Mouse (Mus musculus) G1E (cell line): ENCODE results near the gene Ube2g1. TPM values are rescaled to one million over a fixed set of nuclear protein-coding genes. Genes with fewer than 3 reads are reported as not detected.

Source experiments
- ATAC-seq: 2 replicates; pipeline ENCODE4 v1.8.0; 2016; ENCODE audit warnings: mild to moderate bottlenecking; ENCODE audit not compliant: insufficient number of reproducible peaks, poor library complexity, low FRiP score, severe bottlenecking; ENCODE audit errors: extremely low read depth
- DNase-seq: peaks from one replicate; pipeline ENCODE4 v3.0.0; 2012; ENCODE audit warnings: low spot score
- H3K27me3 ChIP-seq: 2 replicates; pipeline ENCODE4 v1.6.1; 2012; ENCODE audit warnings: mild to moderate bottlenecking, low read length, inconsistent platforms; ENCODE audit not compliant: insufficient read depth
- H3K36me3 ChIP-seq: replicated peaks from 2 replicates; pipeline ENCODE3; 2012; ENCODE audit warnings: mild to moderate bottlenecking, inconsistent platforms
- H3K4me1 ChIP-seq: 2 replicates; pipeline ENCODE4 v1.6.1; 2012; ENCODE audit warnings: low read depth, low read length, inconsistent platforms, mixed read lengths; ENCODE audit not compliant: insufficient read depth
- H3K4me3 ChIP-seq: 2 replicates; pipeline ENCODE4 v1.5.1; 2012; ENCODE audit warnings: low read depth, mild to moderate bottlenecking, inconsistent platforms, low read length, moderate library complexity, mixed read lengths
- H3K9me3 ChIP-seq: replicated peaks from 2 replicates; pipeline ENCODE4 v1.6.1; 2012; ENCODE audit warnings: inconsistent platforms
- CTCF ChIP-seq: IDR thresholded peaks from 2 replicates; pipeline ENCODE4 v1.5.1; 2012; ENCODE audit warnings: low read depth, low read length, inconsistent platforms, mixed read lengths
- GATA1 ChIP-seq: IDR thresholded peaks from 2 replicates; pipeline ENCODE4 v1.6.1; 2012; ENCODE audit warnings: borderline replicate concordance, low read length, inconsistent platforms, mixed read lengths
- GATA2 ChIP-seq: IDR thresholded peaks from 2 replicates; pipeline ENCODE4 v1.6.1; 2012; ENCODE audit warnings: low read depth, low read length, inconsistent platforms, borderline replicate concordance
- POLR2AphosphoS5 ChIP-seq: IDR thresholded peaks from 2 replicates; pipeline ENCODE4 v1.6.1; 2012; ENCODE audit warnings: low read depth, low read length, inconsistent platforms; ENCODE audit not compliant: insufficient replicate concordance
- TAL1 ChIP-seq: conservative IDR thresholded peaks from 2 replicates; pipeline ENCODE4 v1.6.1; 2012; ENCODE audit warnings: low read depth, low read length, inconsistent platforms, mixed read lengths
- polyA plus RNA-seq: library from polyadenylated mRNA; stranded (reverse); fragments of >175 nt; gene quantifications from 2 replicates; pipeline ENCODE4 v1.2.3, GENCODE M21; 2012
- total RNA-seq, 2 experiments: library from RNA; stranded (forward) in 1 of 2; stranded (reverse) in 1 of 2; fragments of 200-1000 nt in 1 of 2; fragments of >200 nt in 1 of 2; fragmentation: Nextera tagmentation in 1 of 2; gene quantifications; 2 replicates each; pipeline ENCODE4 v1.2.3; 2014 to 2017

Ube2g1 gene
- total and polyA plus RNA-seq, 3 experiments: 32.2 to 98.9 (median 60.1) TPM

DNA sequence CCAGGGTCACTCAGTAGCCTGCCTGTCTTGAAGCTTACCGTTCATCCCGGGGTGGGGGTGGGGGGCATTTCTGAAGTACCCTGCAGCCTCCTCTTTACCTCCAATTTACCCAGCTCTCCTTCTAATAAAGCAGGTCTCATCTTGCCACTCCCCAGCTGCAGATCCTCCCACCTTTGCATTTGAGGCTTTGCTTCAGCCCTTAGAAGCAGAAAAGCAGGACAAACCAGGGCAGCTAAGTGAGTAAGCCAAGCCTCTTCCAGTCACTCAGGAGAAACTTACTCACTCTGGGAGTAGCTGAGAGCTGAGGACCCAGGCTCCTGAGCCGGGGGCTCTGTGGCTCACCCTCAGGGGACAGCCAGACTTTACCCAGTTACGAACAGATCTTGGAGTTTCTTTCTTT is 28.6 kb upstream of the Ube2g1 start:
- Histone ChIP-seq H3K9me3 (no peaks in the 10 kb centered on the region), H3K4me3 (no peak overlapping the region), H3K36me3 (no peaks in the 10 kb centered on the region), H3K27me3 (peaks cover 37% of the 10 kb centered on the region), H3K4me1 (peaks cover 16% of the 10 kb centered on the region)
- no peak for ATAC-seq
- TF ChIP-seq CTCF (no peak), POLR2AphosphoS5 (no peak), GATA1 (no peak), GATA2 (no peak), TAL1 (no peak)
- no peak for DNase-seq

DNA sequence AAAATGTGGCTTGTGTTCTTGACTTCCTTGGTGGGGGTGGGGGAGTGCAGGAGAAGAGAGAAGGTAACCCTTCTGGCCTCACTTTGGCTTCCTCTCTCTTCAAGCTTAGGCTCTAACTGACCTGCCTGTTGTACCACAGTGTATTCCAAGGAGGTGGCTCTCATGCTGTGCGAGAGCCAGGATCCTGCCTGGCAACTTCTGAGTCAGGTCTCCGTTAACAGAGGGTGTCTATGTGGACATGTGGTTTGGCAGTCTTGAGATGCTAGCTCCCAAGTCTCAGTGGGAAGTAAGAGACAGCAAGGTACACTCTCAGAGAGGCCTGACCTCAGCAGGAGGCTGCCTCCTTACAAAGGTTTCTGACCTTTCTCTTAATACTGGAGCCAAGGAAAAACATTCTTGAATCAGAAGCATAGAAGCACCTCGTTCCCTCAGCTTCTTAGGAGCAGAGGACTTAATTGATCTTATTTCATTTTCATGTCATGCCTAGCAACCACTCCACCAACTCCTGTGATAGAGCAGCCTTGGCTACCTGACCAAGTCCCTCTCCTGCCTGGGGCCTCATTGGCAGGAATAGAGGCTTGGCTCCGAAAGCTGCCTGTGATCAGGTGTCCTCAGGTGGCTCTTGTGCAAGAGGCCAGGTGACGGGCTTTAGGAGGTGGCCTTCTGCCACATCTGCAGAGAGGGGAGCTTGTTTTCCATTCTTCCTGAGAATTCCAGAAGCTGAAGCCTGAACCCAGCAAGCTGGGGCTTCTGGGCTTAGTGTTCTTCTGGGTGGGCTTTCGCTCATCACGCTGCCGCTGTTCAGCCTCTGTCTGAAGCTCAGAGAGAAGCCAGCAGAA is 25.3 kb upstream of the Ube2g1 start:
- Histone ChIP-seq H3K27me3 (peaks cover 30% of the 10 kb centered on the region), H3K4me3 (no peak overlapping the region), H3K9me3 (no peaks in the 10 kb centered on the region), H3K36me3 (no peaks in the 10 kb centered on the region), H3K4me1 (peaks cover 15% of the 10 kb centered on the region; the same call in 1 of the 2 replicates)
- DNase-seq: no peak
- no peak for ATAC-seq
- TF ChIP-seq TAL1 (no peak), GATA1 (no peak), POLR2AphosphoS5 (no peak), GATA2 (no peak), CTCF (no peak)

DNA sequence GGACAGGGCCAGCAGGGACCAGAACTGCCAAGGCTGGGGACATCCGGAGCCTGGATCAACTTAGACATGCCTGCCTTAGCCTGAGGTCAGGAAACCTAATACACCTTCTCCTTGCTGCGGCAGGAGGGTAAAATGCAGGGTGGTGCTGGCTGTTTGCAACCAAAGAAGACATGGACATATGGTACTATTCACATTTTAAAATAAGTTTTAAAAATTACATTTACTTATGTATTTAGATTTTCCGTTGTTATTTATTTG is 24.7 kb upstream of the Ube2g1 start:
- no peak for DNase-seq
- Histone ChIP-seq H3K9me3 (no peaks in the 10 kb centered on the region), H3K27me3 (peaks cover 27% of the 10 kb centered on the region), H3K36me3 (no peaks in the 10 kb centered on the region), H3K4me3 (no peak overlapping the region), H3K4me1 (peaks cover 17% of the 10 kb centered on the region; the same call in 1 of the 2 replicates)
- no peak for ATAC-seq
- TF ChIP-seq GATA2 (no peak), TAL1 (no peak), GATA1 (no peak), POLR2AphosphoS5 (no peak), CTCF (no peak)

- H3K4me1 ChIP-seq: peaks cover 13% of the 10 kb centered on the region; the same call in 1 of the 2 replicates
- H3K4me3 ChIP-seq: no peak overlapping the region
- no peak for TF ChIP-seq GATA2
- no peak for TF ChIP-seq CTCF
- TF ChIP-seq POLR2AphosphoS5: no peak
- no peak for TF ChIP-seq TAL1
- TF ChIP-seq GATA1: no peak
- H3K27me3 ChIP-seq: peaks cover 20% of the 10 kb centered on the region
- no peaks in the 10 kb centered on the region for H3K36me3 ChIP-seq
- no peak for ATAC-seq
- DNase-seq: no peak
- H3K9me3 ChIP-seq: no peaks in the 10 kb centered on the region
Measured at GRCm38 (mm10) chr11:72583092-72583491, 24.0 kb upstream of the Ube2g1 start.

DNA sequence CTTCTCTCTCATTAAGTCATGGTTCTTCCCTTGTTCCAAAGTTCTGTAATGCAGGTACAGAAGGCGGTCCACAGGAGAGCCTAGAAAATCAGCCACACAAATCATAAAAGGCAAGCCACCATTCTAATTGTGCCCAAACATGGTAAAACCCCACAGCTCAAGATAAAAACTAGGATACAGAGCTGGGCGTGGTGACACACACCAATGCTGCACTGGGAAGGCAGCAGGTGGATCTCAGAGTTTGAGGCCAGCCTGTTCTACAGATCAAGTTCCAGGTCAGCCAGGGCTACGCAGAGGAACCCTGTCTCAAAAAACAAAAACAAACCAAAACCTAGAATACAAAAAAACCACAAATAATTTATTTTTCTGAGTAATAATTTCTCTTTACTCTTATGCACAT is 20.5 kb upstream of the Ube2g1 start:
- Histone ChIP-seq H3K4me1 (peaks cover 14% of the 10 kb centered on the region), H3K4me3 (no peak overlapping the region), H3K27me3 (peaks cover 9% of the 10 kb centered on the region), H3K36me3 (no peaks in the 10 kb centered on the region), H3K9me3 (no peaks in the 10 kb centered on the region)
- no peak for TF ChIP-seq POLR2AphosphoS5
- TF ChIP-seq CTCF: no peak
- no peak for TF ChIP-seq GATA1
- no peak for TF ChIP-seq GATA2
- no peak for TF ChIP-seq TAL1
- ATAC-seq (no peak), DNase-seq (no peak)

- TF ChIP-seq TAL1: no peak
- TF ChIP-seq GATA1: no peak
- no peak for TF ChIP-seq CTCF
- no peak for TF ChIP-seq POLR2AphosphoS5
- no peak for TF ChIP-seq GATA2
- Histone ChIP-seq H3K4me1 (peaks cover 14% of the 10 kb centered on the region), H3K4me3 (no peak overlapping the region), H3K27me3 (peaks cover 3% of the 10 kb centered on the region; the same call in 1 of the 2 replicates), H3K9me3 (no peaks in the 10 kb centered on the region), H3K36me3 (no peaks in the 10 kb centered on the region)
- ATAC-seq (no peak), DNase-seq (no peak)
Measured at GRCm38 (mm10) chr11:72587537-72588233, 19.4 kb upstream of the Ube2g1 start.
